Mouse (Mus musculus): ENCODE results near the gene Ctsa.
"Not testable (repeated sequence)": the region's sequence is repeated elsewhere in the genome, so short reads cannot be mapped to it uniquely, and the experiment has no call there.

The Ctsa gene

GRCm38 (mm10) chr2:164877376-164878215 is 44.9 kb downstream of the Ctsa start:
- not testable (repeated sequence) for DNase-seq (ENCODE audit: low read depth, low spot score)

- DNase-seq (ENCODE audit: low read depth, low spot score): peak; percentile 94
These were observed 46.0 kb downstream of the Ctsa start for GRCm38 (mm10) chr2:164878509-164879227.

GRCm38 (mm10) chr2:164879228-164879567 is 46.5 kb downstream of the Ctsa start, which contains the start of gene Pcif1:
Pcif1 (plus strand) TSS chr2:164879304.
- DNase-seq (ENCODE audit: low read depth, low spot score): peak; percentile 94

- peak; percentile 98 for DNase-seq (ENCODE audit: low read depth, low spot score)
These were observed 47.0 kb downstream of the Ctsa start for GRCm38 (mm10) chr2:164879568-164880277.

- no peak for DNase-seq (ENCODE audit: low read depth, low spot score)
These were observed 49.9 kb downstream of the Ctsa start for GRCm38 (mm10) chr2:164882619-164883018.

- DNase-seq (ENCODE audit: low read depth, low spot score): no peak
These were observed 53.1 kb downstream of the Ctsa start for GRCm38 (mm10) chr2:164885788-164886187.

GRCm38 (mm10) chr2:164886617-164887016 is 53.9 kb downstream of the Ctsa start:
- no peak for DNase-seq (ENCODE audit: low read depth, low spot score)

GRCm38 (mm10) chr2:164888996-164889395 is 56.3 kb downstream of the Ctsa start:
- DNase-seq (ENCODE audit: low read depth, low spot score): no peak

- no peak for DNase-seq (ENCODE audit: low read depth, low spot score)
These were observed 57.3 kb downstream of the Ctsa start for GRCm38 (mm10) chr2:164889960-164890359.

Data from skeletal muscle tissue, adult 2 months (tissue).